Mouse (Mus musculus) cortical plate, adult 2 months (tissue): ENCODE measurements around the gene Spocd1.

Experiments
- CTCF ChIP-seq: fragments of 200-500 bp; IDR thresholded peaks from 2 replicates; pipeline ENCODE4 v1.5.1; 2011; ENCODE audit warnings: mild to moderate bottlenecking, control low read depth, low read length; ENCODE audit not compliant: insufficient read depth; ENCODE audit errors: extremely low read depth
- POLR2A ChIP-seq: fragments of 200-500 bp; IDR thresholded peaks from 2 replicates; pipeline ENCODE4 v1.6.1; 2011; ENCODE audit warnings: mild to moderate bottlenecking, low read length, control low read depth; ENCODE audit not compliant: insufficient read depth; ENCODE audit errors: extremely low read depth

- TF ChIP-seq CTCF, result no peak
- no peak for TF ChIP-seq POLR2A
These were observed 73.1 kb downstream of the Spocd1 start for GRCm38 (mm10) chr4:130002157-130002556.
